23 mouse cellular contexts compared by ENCODE assay signal in genomic region chr13:53333769-53334168, GRCm38 (mm10). TPM values are rescaled to one million over a fixed set of nuclear protein-coding genes. Genes with fewer than 3 reads are reported as not detected.
DNase-seq lines count a peak whose midpoint lies in the region; ATAC-seq and TF ChIP-seq lines count a peak whose summit lies in the region.
"Had no signal": no experiment of that assay in that cellular context is flagged by ENCODE, and none has a peak within 500 bp of the region (broad histone marks: within the 10 kb centered on the region; RNA-seq: fewer than 3 reads in every experiment).

No protein-coding gene starts in this region.

- no peak overlapping the region for H3K27ac ChIP-seq in left cerebral cortex, adult 2 months
- no peak overlapping the region for H3K27ac ChIP-seq in thymus, adult 2 months (ENCODE audit: control insufficient read depth, insufficient read depth, low read length)
- no peak overlapping the region for H3K27ac ChIP-seq in kidney, adult 2 months (ENCODE audit: insufficient read depth, low read depth, low read length)

- peak; percentile 76 for ATAC-seq in common myeloid progenitor, adult 5-6 weeks (replicated peaks; ENCODE audit: low read depth, poor library complexity, severe bottlenecking)
- ATAC-seq in hematopoietic stem cell, adult 5-6 weeks (replicated peaks in 1 of 2; ENCODE audit: insufficient read depth in 1 of 2, low FRiP score in 2 of 2, low TSS enrichment in 1 of 2, low read depth in 1 of 2, poor library complexity in 2 of 2, severe bottlenecking in 2 of 2), result peak; percentile 95 to 97
- peak; percentile 34; the same call in 1 of the 2 replicates for ATAC-seq in megakaryocyte progenitor cell, adult 5-6 weeks (replicated peaks; ENCODE audit: poor library complexity)
- ATAC-seq in megakaryocyte-erythroid progenitor cell, adult 5-6 weeks (replicated peaks; ENCODE audit: low FRiP score, low TSS enrichment, poor library complexity, severe bottlenecking), result 0 out of 2 replicates have a peak, but pooled peaks have one; percentile 47
- ATAC-seq: activated CD4-positive, CD25-positive, alpha-beta regulatory T cell, adult 4 months; CD4-positive, CD25-positive, alpha-beta regulatory T cell, adult 4 months; Patski had no signal

- peaks cover 13% of the 10 kb centered on the region; the same call in 1 of the 2 replicates for H3K36me3 ChIP-seq in thymus, adult 2 months (ENCODE audit: control insufficient read depth, insufficient read depth, low read length)
- peaks cover 1% of the 10 kb centered on the region; the same call in 1 of the 2 replicates for H3K36me3 ChIP-seq in kidney, adult 2 months (ENCODE audit: control insufficient read depth, insufficient read depth, low read length)

- no peak for TF ChIP-seq CTCF in left cerebral cortex, adult 2 months (IDR thresholded peaks at IDR 0.05)
- no peak for TF ChIP-seq CTCF in thymus, adult 2 months (IDR thresholded peaks at IDR 0.05; ENCODE audit: borderline replicate concordance, control insufficient read depth, extremely low read depth, insufficient read depth, low read length, poor library complexity)
- no peak for TF ChIP-seq CTCF in kidney, adult 2 months (conservative IDR thresholded peaks at IDR 0.05; ENCODE audit: insufficient read depth, insufficient read length, low read depth, low read length)

- DNase-seq in left cerebral cortex, adult 2 months (ENCODE audit: extremely low spot score in 1 of 2, low spot score in 2 of 2), result no peak
- DNase-seq in thymus, adult 2 months, result no peak
- DNase-seq in kidney, adult 2 months, result no peak
- DNase-seq in thymus, postnatal 4 days, result no peak
- DNase-seq: adrenal gland, adult 2 months; adrenal gland, adult 8-10 months; adrenal gland, postnatal 10 days; adrenal gland, postnatal 14 days; adrenal gland, postnatal 25 days; adrenal gland, postnatal 36 days; B cell, adult 2 months; cerebellum, adult 11 months; cerebellum, adult 11-12 months had no signal

- H3K4me1 ChIP-seq in thymus, adult 2 months (replicated peaks; ENCODE audit: control insufficient read depth, insufficient read depth, low read length), result no peaks in the 10 kb centered on the region
- H3K4me1 ChIP-seq in kidney, adult 2 months (ENCODE audit: control insufficient read depth, insufficient read depth, low read length), result no peaks in the 10 kb centered on the region; the same call in 1 of the 2 replicates

- H3K27me3 ChIP-seq in thymus, adult 2 months (ENCODE audit: control insufficient read depth, insufficient read depth, low read length), result no peaks in the 10 kb centered on the region
- H3K27me3 ChIP-seq in kidney, adult 2 months (replicated peaks; ENCODE audit: control insufficient read depth, insufficient read depth, low read length), result no peaks in the 10 kb centered on the region
- H3K27me3 ChIP-seq: CH12.LX, Patski had no signal

- no peak for TF ChIP-seq POLR2A in thymus, adult 2 months (IDR thresholded peaks at IDR 0.05; ENCODE audit: control insufficient read depth, extremely low read depth, insufficient read depth, low read length, poor library complexity)
- TF ChIP-seq POLR2A in kidney, adult 2 months (IDR thresholded peaks at IDR 0.05; ENCODE audit: low read depth, low read length), result no peak

- intact Hi-C loops in left cerebral cortex, adult 2 months (cut with DNase I), result no loop called here

- WGBS in thymus, adult 2 months, result 42% methylated on average over 8 of the region's 8 CpGs
- WGBS in kidney, adult 2 months, result 87% methylated on average over 8 of the region's 8 CpGs

- no peak overlapping the region for H3K4me3 ChIP-seq in left cerebral cortex, adult 2 months
- no peak overlapping the region for H3K4me3 ChIP-seq in thymus, adult 2 months (ENCODE audit: control insufficient read depth, insufficient read depth, low read length)
- H3K4me3 ChIP-seq in kidney, adult 2 months (ENCODE audit: insufficient read depth, low read depth, low read length), result no peak overlapping the region

RNA-seq across cellular contexts. Expression of gene Sptlc1, which starts 43.4 kb away (rescaled TPM):
- 33.8 and 40.5 TPM in 2 replicates for total RNA-seq in common myeloid progenitor, adult 5-6 weeks (2017)
- 37.5 and 42.9 TPM in 2 replicates for total RNA-seq in hematopoietic stem cell, adult 5-6 weeks (2017)
- total RNA-seq in megakaryocyte progenitor cell, adult 5-6 weeks (2015), result 19.8 and 25.4 TPM in 2 replicates
- total RNA-seq in megakaryocyte progenitor cell, adult 5-6 weeks (2017), result 34.0 and 40.4 TPM in 2 replicates
- total RNA-seq in megakaryocyte-erythroid progenitor cell, adult 5-6 weeks (2014; fragmentation: Nextera tagmentation), result 12.1 and 19.3 TPM in 2 replicates
- 23.1 and 32.4 TPM in 2 replicates for total RNA-seq in megakaryocyte-erythroid progenitor cell, adult 5-6 weeks (2017)
- total RNA-seq in left cerebral cortex, adult 2 months (2021), result 10 to 100 TPM; 27.7 to 28.4 TPM
- polyA plus RNA-seq in thymus, adult 2 months (2012; rRNA removed), result 21.7 and 24.2 TPM in 2 replicates
- 29.0 and 29.5 TPM in 2 replicates for polyA plus RNA-seq in kidney, adult 2 months (2012; rRNA removed)
- total RNA-seq: MEL had no signal

RNA-seq across cellular contexts. Expression of gene Ror2, which starts 47.8 kb away (rescaled TPM):
- not detected in 2 replicates for total RNA-seq in common myeloid progenitor, adult 5-6 weeks (2017)
- 0.25 and 0.35 TPM in 2 replicates for total RNA-seq in hematopoietic stem cell, adult 5-6 weeks (2017)
- total RNA-seq in megakaryocyte progenitor cell, adult 5-6 weeks (2015), result not detected in 2 replicates
- total RNA-seq in megakaryocyte progenitor cell, adult 5-6 weeks (2017), result 0.14 TPM in 1 of 2 replicates, not detected in the other
- total RNA-seq in megakaryocyte-erythroid progenitor cell, adult 5-6 weeks (2014; fragmentation: Nextera tagmentation), result not detected in 2 replicates
- total RNA-seq in megakaryocyte-erythroid progenitor cell, adult 5-6 weeks (2017), result not detected in 2 replicates
- 1 to 10 TPM; 1.0 to 1.4 TPM for total RNA-seq in left cerebral cortex, adult 2 months (2021)
- polyA plus RNA-seq in thymus, adult 2 months (2012; rRNA removed), result 0.65 and 0.71 TPM in 2 replicates
- 3.7 and 6.0 TPM in 2 replicates for polyA plus RNA-seq in kidney, adult 2 months (2012; rRNA removed)
- total RNA-seq: G1E, MEL had no signal
- polyA plus RNA-seq: activated CD4-positive, CD25-positive, alpha-beta regulatory T cell, adult 4 months; CD4-positive, CD25-positive, alpha-beta regulatory T cell, adult 4 months; G1E; Patski had no signal

Comparison
In these comparisons a context has a peak if more than half of its experiments do, and no peak if none do; other contexts are left out.
1. ATAC-seq: peak in every context shown above with its lines; median percentile 96 in hematopoietic stem cell, adult 5-6 weeks; 76 in common myeloid progenitor, adult 5-6 weeks; 47 in megakaryocyte-erythroid progenitor cell, adult 5-6 weeks; 34 in megakaryocyte progenitor cell, adult 5-6 weeks.